Mouse (Mus musculus): ENCODE results near the gene Sirt3. TPM values are rescaled to one million over a fixed set of nuclear protein-coding genes. Genes with fewer than 3 reads are reported as not detected.

The Sirt3 gene
- polyA plus RNA-seq, 1 experiment from 2014 or later = 55.5 TPM

DNA sequence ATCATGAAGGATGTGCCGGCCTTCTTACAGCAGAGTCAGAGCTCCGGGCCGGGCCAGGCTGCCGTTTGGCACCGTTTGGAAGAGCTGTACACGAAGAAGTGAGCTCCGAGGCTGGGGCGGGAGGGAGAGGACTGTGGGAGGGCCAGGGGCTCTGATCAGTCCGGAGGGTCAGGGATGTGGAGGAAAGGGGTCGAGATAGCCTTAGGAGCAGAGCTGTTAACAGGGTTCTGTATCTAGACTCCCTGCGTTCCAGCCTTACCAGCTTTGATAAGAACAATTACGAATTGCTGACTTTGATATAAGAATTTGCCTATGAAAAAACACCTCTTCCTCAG, 327 bp upstream of the Sirt3 start:
- H3K36me3 ChIP-seq (replicated peaks) = peaks cover 19% of the 10 kb centered on the region; the same call in 1 of the 2 replicates
- H3K4me3 ChIP-seq = peak overlapping the region; percentile 80
- peak overlapping the region; percentile 94 for H3K27ac ChIP-seq
- peak overlapping the region; percentile 79 for H3K4me2 ChIP-seq
- ATAC-seq (replicated peaks) = no peak
- H3K9me3 ChIP-seq = no peaks in the 10 kb centered on the region
- H3K4me1 ChIP-seq = peaks cover 22% of the 10 kb centered on the region
- WGBS = 0% methylated on average over 12 of the region's 12 CpGs
- H3K9ac ChIP-seq = peak overlapping the region; percentile 86
- no peaks in the 10 kb centered on the region for H3K27me3 ChIP-seq (replicated peaks)

- Histone ChIP-seq H3K4me2 (peak overlapping the region; percentile 79), H3K4me3 (peak overlapping the region; percentile 80), H3K9ac (peak overlapping the region; percentile 75), H3K36me3 (replicated peaks) (0 out of 2 replicates have a peak, but pooled peaks cover 6% of the 10 kb centered on the region), H3K4me1 (peaks cover 22% of the 10 kb centered on the region), H3K27ac (peak overlapping the region; percentile 94; the same call in 1 of the 2 replicates), H3K9me3 (no peaks in the 10 kb centered on the region), H3K27me3 (replicated peaks) (no peaks in the 10 kb centered on the region)
- ATAC-seq (replicated peaks) = no peak
- WGBS = 21% methylated on average over 8 of the region's 8 CpGs
Measured at GRCm38 (mm10) chr7:140880865-140881515, 1.1 kb downstream of the Sirt3 start.

DNA sequence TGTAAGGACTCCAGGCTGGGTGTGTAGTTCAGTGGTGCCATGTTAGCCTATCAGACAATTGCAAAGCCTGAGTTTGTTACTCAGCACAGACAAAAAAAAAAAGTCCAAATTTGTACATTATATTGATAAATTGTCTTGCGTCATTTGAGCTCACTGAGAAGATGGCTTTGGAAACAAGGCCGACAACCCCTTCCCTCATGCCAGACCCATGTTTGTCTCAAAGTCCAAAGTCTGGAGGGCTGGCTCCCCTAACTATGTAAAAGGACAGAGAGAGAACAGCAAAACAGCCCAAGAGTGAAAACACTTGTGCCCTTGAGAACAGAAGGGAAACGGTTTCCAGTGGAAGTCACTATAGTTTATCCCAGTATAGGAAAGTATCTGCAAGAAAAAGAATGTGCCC, 1.7 kb downstream of the Sirt3 start:
- no peak overlapping the region for H3K4me3 ChIP-seq
- H3K9ac ChIP-seq = no peak overlapping the region
- H3K4me2 ChIP-seq = 0 out of 2 replicates have a peak overlapping the region, but pooled peaks have one; percentile 79
- H3K27ac ChIP-seq = no peak overlapping the region
- 87% methylated on average over 3 of the region's 3 CpGs for WGBS
- ATAC-seq (replicated peaks) = no peak
- H3K27me3 ChIP-seq (replicated peaks) = no peaks in the 10 kb centered on the region
- H3K36me3 ChIP-seq (replicated peaks) = 0 out of 2 replicates have a peak, but pooled peaks cover 4% of the 10 kb centered on the region
- H3K9me3 ChIP-seq = no peaks in the 10 kb centered on the region
- peaks cover 22% of the 10 kb centered on the region for H3K4me1 ChIP-seq

GRCm38 (mm10) chr7:140879355-140879754, 2.8 kb downstream of the Sirt3 start:
- no peak overlapping the region for H3K4me2 ChIP-seq
- no peaks in the 10 kb centered on the region for H3K9me3 ChIP-seq
- 0 out of 2 replicates have a peak, but pooled peaks cover 4% of the 10 kb centered on the region for H3K36me3 ChIP-seq (replicated peaks)
- no peak overlapping the region for H3K4me3 ChIP-seq
- no peak overlapping the region for H3K9ac ChIP-seq
- 91% methylated on average over 7 of the region's 7 CpGs for WGBS
- ATAC-seq (replicated peaks) = no peak
- no peaks in the 10 kb centered on the region for H3K27me3 ChIP-seq (replicated peaks)
- H3K4me1 ChIP-seq = peaks cover 21% of the 10 kb centered on the region
- H3K27ac ChIP-seq = no peak overlapping the region

DNA sequence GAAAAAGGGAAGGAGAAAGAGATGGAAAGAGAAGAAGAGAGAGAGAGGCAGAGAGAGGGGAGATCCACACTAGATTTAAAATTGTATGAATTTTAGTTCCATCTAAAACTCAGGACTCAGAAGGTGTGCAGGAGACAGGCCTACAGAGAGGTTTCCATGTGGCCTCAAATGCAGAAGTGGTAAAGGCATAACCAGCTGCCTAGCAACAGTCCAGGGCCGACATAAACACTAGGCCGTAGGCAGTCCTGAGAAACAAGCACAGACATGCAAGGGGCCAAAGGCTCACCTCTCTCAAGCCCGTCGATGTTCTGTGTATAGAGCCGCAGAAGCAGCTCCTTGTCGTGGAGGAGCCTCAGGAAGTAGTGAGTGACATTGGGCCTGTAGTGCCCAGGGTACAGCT, 4.7 kb downstream of the Sirt3 start:
- 0 out of 2 replicates have a peak, but pooled peaks cover 4% of the 10 kb centered on the region for H3K36me3 ChIP-seq (replicated peaks)
- no peak overlapping the region for H3K4me3 ChIP-seq
- no peak overlapping the region for H3K4me2 ChIP-seq
- H3K9me3 ChIP-seq = no peaks in the 10 kb centered on the region
- H3K27ac ChIP-seq = no peak overlapping the region
- 93% methylated on average over 6 of the region's 6 CpGs for WGBS
- no peaks in the 10 kb centered on the region for H3K27me3 ChIP-seq (replicated peaks)
- H3K9ac ChIP-seq = no peak overlapping the region
- H3K4me1 ChIP-seq = peaks cover 8% of the 10 kb centered on the region
- no peak for ATAC-seq (replicated peaks)

DNA sequence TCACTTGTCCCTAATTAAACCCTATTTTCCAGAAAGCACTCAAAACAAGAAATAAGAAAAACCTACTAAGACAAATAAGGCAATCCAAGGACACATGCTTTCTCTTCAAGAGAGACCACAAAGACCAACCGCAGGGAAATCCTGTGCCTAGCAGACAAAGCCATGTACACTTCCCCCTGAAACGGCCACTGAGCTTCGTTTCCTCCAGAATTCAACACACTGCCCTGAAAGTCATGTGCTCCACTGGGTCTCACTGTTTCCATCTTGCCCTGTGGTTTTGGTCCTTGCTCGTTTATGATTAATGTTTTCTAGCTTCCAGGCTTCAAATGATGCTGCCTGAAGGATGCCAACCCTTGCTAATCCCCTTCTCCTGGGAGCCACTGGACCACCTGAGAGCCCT, 7.9 kb downstream of the Sirt3 start:
- Histone ChIP-seq H3K27me3 (replicated peaks) (no peaks in the 10 kb centered on the region), H3K4me3 (no peak overlapping the region), H3K9me3 (no peaks in the 10 kb centered on the region), H3K4me1 (no peaks in the 10 kb centered on the region), H3K36me3 (replicated peaks) (0 out of 2 replicates have a peak, but pooled peaks cover 4% of the 10 kb centered on the region), H3K9ac (no peak overlapping the region), H3K4me2 (no peak overlapping the region), H3K27ac (no peak overlapping the region)
- WGBS = 95% methylated on average over 4 of the region's 4 CpGs
- no peak for ATAC-seq (replicated peaks)

DNA sequence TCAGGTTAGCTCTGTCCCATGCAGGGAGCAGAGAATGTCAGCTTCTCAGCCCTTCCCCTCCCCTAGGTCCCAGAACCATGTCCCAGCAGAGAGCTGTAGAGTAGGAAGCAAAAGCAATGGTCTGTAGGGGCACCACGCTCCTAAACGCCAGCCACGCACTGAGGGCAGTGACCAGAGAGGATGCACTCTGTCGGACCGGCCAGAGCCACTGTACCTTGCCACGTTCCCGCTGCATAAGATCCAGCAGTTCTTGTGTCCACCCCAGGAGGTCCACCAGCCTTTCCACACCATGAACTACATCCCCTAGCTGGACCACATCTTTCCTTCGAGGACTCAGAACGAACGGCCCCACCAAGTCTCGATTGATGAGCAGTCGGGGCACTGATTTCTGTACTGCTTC, 17.3 kb downstream of the Sirt3 start:
- Histone ChIP-seq H3K4me1 (peaks cover 10% of the 10 kb centered on the region), H3K27me3 (replicated peaks) (no peaks in the 10 kb centered on the region), H3K4me2 (no peak overlapping the region), H3K27ac (no peak overlapping the region), H3K4me3 (no peak overlapping the region), H3K9ac (no peak overlapping the region), H3K36me3 (replicated peaks) (peaks cover 44% of the 10 kb centered on the region), H3K9me3 (no peaks in the 10 kb centered on the region)
- ATAC-seq (replicated peaks) = no peak
- WGBS = 87% methylated on average over 12 of the region's 12 CpGs

DNA sequence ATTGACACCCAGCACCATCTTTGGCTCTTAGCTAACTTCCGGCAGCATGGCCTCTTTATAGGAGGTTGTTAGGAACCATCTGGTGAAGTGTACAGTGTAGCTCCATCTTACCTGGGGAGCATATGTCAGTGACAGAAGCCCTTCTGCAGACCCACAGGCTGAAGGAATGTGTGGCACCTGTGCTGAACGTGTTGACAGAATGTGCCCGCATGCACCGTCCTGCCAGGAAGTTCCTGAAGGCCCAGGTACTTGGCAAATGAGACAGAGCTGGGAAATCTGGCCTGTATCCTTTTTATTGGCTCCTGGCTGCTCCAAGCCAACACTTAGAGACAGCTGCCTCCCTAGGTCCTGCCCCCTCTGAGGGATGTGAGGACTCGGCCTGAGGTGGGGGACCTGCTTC, 21.4 kb downstream of the Sirt3 start:
- no peak for ATAC-seq (replicated peaks)
- H3K9me3 ChIP-seq = no peaks in the 10 kb centered on the region
- H3K27ac ChIP-seq = no peak overlapping the region
- no peak overlapping the region for H3K4me3 ChIP-seq
- no peak overlapping the region for H3K9ac ChIP-seq
- 93% methylated on average over 5 of the region's 5 CpGs for WGBS
- no peak overlapping the region for H3K4me2 ChIP-seq
- H3K4me1 ChIP-seq = peaks cover 32% of the 10 kb centered on the region
- no peaks in the 10 kb centered on the region for H3K27me3 ChIP-seq (replicated peaks)
- peaks cover 44% of the 10 kb centered on the region for H3K36me3 ChIP-seq (replicated peaks)

DNA sequence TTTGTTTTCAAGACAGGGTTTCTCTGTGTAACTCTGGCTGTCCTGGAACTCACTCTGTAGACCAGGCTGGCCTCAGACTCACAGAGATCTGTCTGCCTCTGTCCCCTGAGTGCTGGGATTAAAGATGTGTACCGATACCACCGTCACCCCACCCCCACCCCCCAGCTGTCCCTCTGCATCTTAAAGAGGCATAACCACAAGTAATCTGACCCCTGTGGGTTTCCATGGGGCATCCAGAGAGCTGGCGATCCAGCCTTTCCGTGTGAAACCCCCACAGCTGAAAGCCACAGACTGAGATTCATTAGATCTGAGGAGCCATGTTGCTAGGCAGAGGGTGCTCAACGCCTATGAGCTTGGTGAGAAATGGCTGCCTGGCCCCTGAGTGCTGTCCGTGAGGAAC, 22.1 kb downstream of the Sirt3 start:
- 66% methylated on average over 6 of the region's 6 CpGs for WGBS

GRCm38 (mm10) chr7:140858746-140859145, 23.4 kb downstream of the Sirt3 start:
- H3K36me3 ChIP-seq (replicated peaks) = peaks cover 40% of the 10 kb centered on the region
- H3K4me3 ChIP-seq = peak overlapping the region; percentile 57
- peak overlapping the region; percentile 62; the same call in 1 of the 2 replicates for H3K9ac ChIP-seq
- no peaks in the 10 kb centered on the region for H3K9me3 ChIP-seq
- WGBS = 96% methylated on average over 8 of the region's 8 CpGs
- ATAC-seq (replicated peaks) = no peak
- H3K4me1 ChIP-seq = peaks cover 42% of the 10 kb centered on the region
- H3K4me2 ChIP-seq = peak overlapping the region; percentile 96
- no peak overlapping the region for H3K27ac ChIP-seq
- H3K27me3 ChIP-seq (replicated peaks) = no peaks in the 10 kb centered on the region

More for the DNA sequence above, 22.1 kb downstream of the Sirt3 start:
- Histone ChIP-seq H3K36me3 (replicated peaks) (peaks cover 43% of the 10 kb centered on the region), H3K4me3 (no peak overlapping the region), H3K9me3 (no peaks in the 10 kb centered on the region), H3K27me3 (replicated peaks) (no peaks in the 10 kb centered on the region), H3K9ac (no peak overlapping the region), H3K4me1 (peaks cover 39% of the 10 kb centered on the region), H3K27ac (no peak overlapping the region), H3K4me2 (no peak overlapping the region)
- ATAC-seq (replicated peaks) = no peak

GRCm38 (mm10) chr7:140857550-140858505, 24.3 kb downstream of the Sirt3 start, which contains the start of gene Bet1l:
Bet1l (minus strand) TSS chr7:140857577.
- peak; percentile 51 for ATAC-seq (replicated peaks)
- H3K27ac ChIP-seq = peak within 1 kb of the TSS; percentile 82
- H3K9ac ChIP-seq = peak within 1 kb of the TSS; percentile 62
- 36% methylated on average over 40 of the region's 40 CpGs for WGBS
- peak within 1 kb of the TSS; percentile 57 for H3K4me3 ChIP-seq
- H3K9me3 ChIP-seq = no peaks in the 10 kb centered on the region
- peaks cover 40% of the 10 kb centered on the region for H3K36me3 ChIP-seq (replicated peaks)
- no peaks in the 10 kb centered on the region for H3K27me3 ChIP-seq (replicated peaks)
- H3K4me2 ChIP-seq = peak within 1 kb of the TSS; percentile 96
- H3K4me1 ChIP-seq = peaks cover 42% of the 10 kb centered on the region

GRCm38 (mm10) chr7:140856785-140857549, 25.1 kb downstream of the Sirt3 start, which contains the start of gene Ric8a:
Ric8a (plus strand) TSS chr7:140856957.
- peak within 1 kb of the TSS; percentile 82 for H3K27ac ChIP-seq
- peak within 1 kb of the TSS; percentile 96 for H3K4me2 ChIP-seq
- peaks cover 42% of the 10 kb centered on the region for H3K4me1 ChIP-seq
- no peaks in the 10 kb centered on the region for H3K9me3 ChIP-seq
- H3K27me3 ChIP-seq (replicated peaks) = no peaks in the 10 kb centered on the region
- H3K9ac ChIP-seq = peak within 1 kb of the TSS; percentile 62
- WGBS = under 1% methylated on average over 50 of the region's 50 CpGs
- H3K4me3 ChIP-seq = peak within 1 kb of the TSS; percentile 57
- peaks cover 33% of the 10 kb centered on the region for H3K36me3 ChIP-seq (replicated peaks)
- peak; percentile 85 for ATAC-seq (replicated peaks)

Data from midbrain, embryonic 15.5 days (tissue).